Mouse (Mus musculus) spleen, embryonic (tissue): ENCODE results near the gene Copg2.

Source experiments
- CTCF ChIA-PET: fragments of 350-600 bp; sonication (Branson Sonifier 250); formaldehyde crosslinking; loops from one replicate; lab custom pipeline; 2022; lab: Charles Lee

Gene Copg2

GRCm38 (mm10) chr6:30698036-30698435 lies 198.6 kb downstream of the Copg2 start:
- CTCF ChIA-PET = no interaction called here
